Mouse (Mus musculus) midbrain, postnatal 0 days (tissue): ENCODE measurements around the gene Olfr1243. TPM values are rescaled to one million over a fixed set of nuclear protein-coding genes. Genes with fewer than 3 reads are reported as not detected.

Experiments
- ATAC-seq: fragments of 200-750 bp; cut with Nextera tagmentation; 2 replicates; pipeline ENCODE4 v1.8.0; 2017; ENCODE audit warnings: moderate number of reproducible peaks, mild to moderate bottlenecking, moderate TSS enrichment, moderate library complexity; ENCODE audit not compliant: low FRiP score
- DNase-seq: peaks from one replicate; pipeline ENCODE4 v3.0.0-alpha.2; 2015; ENCODE audit warnings: low spot score
- H3K27ac ChIP-seq: fragments of 300-500 bp; sonication (generic); 2 replicates; pipeline ENCODE4 v1.5.1; 2014; ENCODE audit warnings: low read depth, mild to moderate bottlenecking, low read length, mixed read lengths
- H3K27me3 ChIP-seq: fragments of 300-500 bp; sonication (generic); 2 replicates; pipeline ENCODE4 v1.6.1; 2014; ENCODE audit warnings: low read length, control low read depth, mixed read lengths; ENCODE audit not compliant: insufficient read depth
- H3K36me3 ChIP-seq: fragments of 300-500 bp; sonication (generic); 2 replicates; pipeline ENCODE4 v1.6.1; 2014; ENCODE audit warnings: low read length, control low read depth, mixed read lengths; ENCODE audit not compliant: insufficient read depth
- H3K4me1 ChIP-seq: fragments of 300-500 bp; sonication (generic); 2 replicates; pipeline ENCODE4 v1.6.1; 2014; ENCODE audit warnings: mild to moderate bottlenecking, control low read depth, antibody characterized with exemption, low read length, mixed read lengths; ENCODE audit not compliant: insufficient read depth
- H3K4me2 ChIP-seq: fragments of 300-500 bp; sonication (generic); 2 replicates; pipeline ENCODE4 v1.6.1; 2014; ENCODE audit warnings: low read depth, mild to moderate bottlenecking, low read length, mixed read lengths; ENCODE audit not compliant: poor library complexity, severe bottlenecking
- H3K4me3 ChIP-seq: fragments of 300-500 bp; sonication (generic); 2 replicates; pipeline ENCODE4 v1.5.1; 2014; ENCODE audit warnings: low read depth, mild to moderate bottlenecking, low read length, moderate library complexity
- H3K9ac ChIP-seq: fragments of 300-500 bp; sonication (generic); replicated peaks from 2 replicates; pipeline ENCODE4 v1.6.1; 2014; ENCODE audit warnings: mild to moderate bottlenecking, low read length, moderate library complexity, mixed read lengths; ENCODE audit not compliant: poor library complexity, severe bottlenecking
- H3K9me3 ChIP-seq: fragments of 300-500 bp; sonication (generic); 2 replicates; pipeline ENCODE4 v1.6.1; 2016; ENCODE audit warnings: low read length, control low read depth
- CTCF ChIP-seq: IDR thresholded peaks from 2 replicates; pipeline ENCODE4 v1.5.1; 2016; ENCODE audit warnings: antibody characterized with exemption, mild to moderate bottlenecking
- polyA plus RNA-seq: library from polyadenylated mRNA; unstranded; fragments of >200 nt; fragmentation: Nextera tagmentation; extraction: Ambion mirVana; gene quantifications from 2 replicates; pipeline ENCODE4 v1.2.1, GENCODE M21; 2015
- total RNA-seq: library from RNA; depleted of rRNA; stranded (reverse); fragments of >200 nt; gene quantifications from 2 replicates; pipeline ENCODE4 v1.2.3, GENCODE M21; 2014; rRNA removed

Gene Olfr1243
- total and polyA plus RNA-seq, 2 experiments from 2014 or later: not detected

DNA sequence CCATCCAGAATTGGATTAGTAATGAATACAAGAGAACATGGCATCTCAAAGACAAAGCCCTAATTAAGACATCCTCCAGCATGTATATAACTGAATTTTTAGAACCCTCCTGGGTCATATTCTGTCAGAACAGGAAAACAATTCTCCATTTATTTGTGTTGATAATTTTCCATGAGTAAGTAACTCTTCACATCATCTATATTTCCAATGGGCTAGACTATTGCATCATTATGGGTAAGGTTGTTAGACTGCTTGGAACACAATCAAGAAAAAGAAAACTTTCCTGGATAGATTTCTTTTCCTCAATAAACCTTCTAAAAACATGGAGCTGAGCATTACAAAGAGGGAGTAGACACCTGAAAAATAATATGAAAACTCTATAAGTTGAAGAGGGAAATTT lies 44.3 kb downstream of the Olfr1243 start, which contains the start of gene Olfr1241:
Olfr1241 (minus strand) TSS at position 101 of the 400 bp plus-strand sequence.
- no peak for TF ChIP-seq CTCF

More for the DNA sequence above, 44.3 kb downstream of the Olfr1243 start, which contains the start of gene Olfr1241:
- no peaks in the 10 kb centered on the region for H3K9me3 ChIP-seq
- ATAC-seq: no peak
- H3K36me3 ChIP-seq: no peaks in the 10 kb centered on the region
- H3K9ac ChIP-seq: no peak within 1 kb of the TSS
- H3K27ac ChIP-seq: no peak within 1 kb of the TSS
- H3K27me3 ChIP-seq: no peaks in the 10 kb centered on the region
- no peaks in the 10 kb centered on the region for H3K4me1 ChIP-seq
- no peak within 1 kb of the TSS for H3K4me2 ChIP-seq
- no peak for DNase-seq
- no peak within 1 kb of the TSS for H3K4me3 ChIP-seq

Other genes starting within 250 kb of the Olfr1243 start
- not detected in 2 replicates for gene Olfr1229, start 243.5 kb downstream of the Olfr1243 start, total RNA-seq
- not detected in 2 replicates for gene Olfr1229, start 243.5 kb downstream of the Olfr1243 start, polyA plus RNA-seq
- gene Olfr1230, start 234.2 kb downstream of the Olfr1243 start, total RNA-seq: not detected in 2 replicates
- gene Olfr1230, start 234.2 kb downstream of the Olfr1243 start, polyA plus RNA-seq: not detected in 2 replicates
- gene Olfr1231, start 224.4 kb downstream of the Olfr1243 start, total RNA-seq: not detected in 2 replicates
- gene Olfr1231, start 224.4 kb downstream of the Olfr1243 start, polyA plus RNA-seq: not detected in 2 replicates
- not detected in 2 replicates for gene Olfr1232, start 201.8 kb downstream of the Olfr1243 start, total RNA-seq
- not detected in 2 replicates for gene Olfr1232, start 201.8 kb downstream of the Olfr1243 start, polyA plus RNA-seq
- not detected in 2 replicates for gene Olfr1233, start 189.1 kb downstream of the Olfr1243 start, total RNA-seq
- not detected in 2 replicates for gene Olfr1233, start 189.1 kb downstream of the Olfr1243 start, polyA plus RNA-seq
- gene Olfr1234, start 166.6 kb downstream of the Olfr1243 start, total RNA-seq: not detected in 2 replicates
- not detected in 2 replicates for gene Olfr1234, start 166.6 kb downstream of the Olfr1243 start, polyA plus RNA-seq
- not detected in 2 replicates for gene Olfr1238, start 121.8 kb downstream of the Olfr1243 start, total RNA-seq
- not detected in 2 replicates for gene Olfr1238, start 121.8 kb downstream of the Olfr1243 start, polyA plus RNA-seq
- not detected in 2 replicates for gene Olfr1239, start 111.1 kb downstream of the Olfr1243 start, total RNA-seq
- gene Olfr1239, start 111.1 kb downstream of the Olfr1243 start, polyA plus RNA-seq: not detected in 2 replicates
- gene Olfr1240, start 88.5 kb downstream of the Olfr1243 start, total RNA-seq: not detected in 2 replicates
- gene Olfr1240, start 88.5 kb downstream of the Olfr1243 start, polyA plus RNA-seq: not detected in 2 replicates
- not detected in 2 replicates for gene Olfr1241, start 44.4 kb downstream of the Olfr1243 start, total RNA-seq
- gene Olfr1241, start 44.4 kb downstream of the Olfr1243 start, polyA plus RNA-seq: not detected in 2 replicates
- gene Olfr1242, start 33.2 kb downstream of the Olfr1243 start, total RNA-seq: not detected in 2 replicates
- gene Olfr1242, start 33.2 kb downstream of the Olfr1243 start, polyA plus RNA-seq: not detected in 2 replicates
- not detected in 2 replicates for gene Olfr1245, start 47.0 kb upstream of the Olfr1243 start, total RNA-seq
- not detected in 2 replicates for gene Olfr1245, start 47.0 kb upstream of the Olfr1243 start, polyA plus RNA-seq
- not detected in 2 replicates for gene Olfr1246, start 61.7 kb upstream of the Olfr1243 start, total RNA-seq
- gene Olfr1246, start 61.7 kb upstream of the Olfr1243 start, polyA plus RNA-seq: not detected in 2 replicates
- not detected in 2 replicates for gene Olfr1247, start 82.6 kb upstream of the Olfr1243 start, total RNA-seq
- not detected in 2 replicates for gene Olfr1247, start 82.6 kb upstream of the Olfr1243 start, polyA plus RNA-seq
- gene Olfr1248, start 86.8 kb upstream of the Olfr1243 start, total RNA-seq: not detected in 2 replicates
- gene Olfr1248, start 86.8 kb upstream of the Olfr1243 start, polyA plus RNA-seq: not detected in 2 replicates
- gene Olfr1249, start 103.5 kb upstream of the Olfr1243 start, total RNA-seq: not detected in 2 replicates
- not detected in 2 replicates for gene Olfr1249, start 103.5 kb upstream of the Olfr1243 start, polyA plus RNA-seq
- gene Olfr1250, start 130.0 kb upstream of the Olfr1243 start, total RNA-seq: not detected in 2 replicates
- gene Olfr1250, start 130.0 kb upstream of the Olfr1243 start, polyA plus RNA-seq: not detected in 2 replicates
- not detected in 2 replicates for gene Olfr1251, start 140.4 kb upstream of the Olfr1243 start, total RNA-seq
- not detected in 2 replicates for gene Olfr1251, start 140.4 kb upstream of the Olfr1243 start, polyA plus RNA-seq
- gene Olfr1252, start 193.5 kb upstream of the Olfr1243 start, total RNA-seq: not detected in 2 replicates
- gene Olfr1252, start 193.5 kb upstream of the Olfr1243 start, polyA plus RNA-seq: not detected in 2 replicates
- gene Olfr1253, start 225.6 kb upstream of the Olfr1243 start, total RNA-seq: not detected in 2 replicates
- not detected in 2 replicates for gene Olfr1253, start 225.6 kb upstream of the Olfr1243 start, polyA plus RNA-seq